Mouse (Mus musculus) MEL (cell line): ENCODE measurements at regions not wholly inside any gene's neighbourhood (a gene's known extent, or its start where the extent isn't known, plus 50 kb on each side); places are given as distances from the start of the nearest gene placed in this dataset.

ENCODE experiments used
- DNase-seq: peaks from one replicate; pipeline ENCODE4 v3.0.0; 2011; ENCODE audit warnings: low read depth, low spot score
- H3K27ac ChIP-seq: 2 replicates; pipeline ENCODE4 v1.5.1; 2012; ENCODE audit warnings: low read depth, mild to moderate bottlenecking, control low read depth, low read length, moderate library complexity; ENCODE audit not compliant: control insufficient read depth
- H3K27me3 ChIP-seq, 2 experiments: fragments of 150-350 bp in 1 of 2; sonication (generic) in 1 of 2; 2 replicates each; pipeline ENCODE4 v1.6.1; 2012; ENCODE audit warnings: low read length in 2 of 2, mild to moderate bottlenecking in 2 of 2, improper control_type of control experiment in 1 of 2, moderate library complexity in 1 of 2; ENCODE audit not compliant: insufficient read depth in 2 of 2, control insufficient read depth in 1 of 2
- H3K36me3 ChIP-seq, 2 experiments: 2 replicates each; pipeline ENCODE4 v1.6.1; 2012 to 2014; ENCODE audit warnings: low read length in 2 of 2, improper control_type of control experiment in 1 of 2, inconsistent platforms in 1 of 2, mild to moderate bottlenecking in 1 of 2; ENCODE audit not compliant: insufficient read depth in 2 of 2, control insufficient read depth in 1 of 2
- H3K4me1 ChIP-seq, 2 experiments: fragments of 150-350 bp in 1 of 2; sonication (generic) in 1 of 2; 2 replicates each; pipeline ENCODE4 v1.6.1; 2012; ENCODE audit warnings: low read length in 2 of 2, improper control_type of control experiment in 1 of 2, mild to moderate bottlenecking in 1 of 2; ENCODE audit not compliant: insufficient read depth in 2 of 2, control insufficient read depth in 1 of 2
- H3K4me3 ChIP-seq, 2 experiments: fragments of 150-350 bp in 1 of 2; sonication (generic) in 1 of 2; 2 replicates each; pipeline ENCODE4 v1.5.1; 2012; ENCODE audit warnings: low read depth in 2 of 2, low read length in 2 of 2, mild to moderate bottlenecking in 2 of 2, moderate library complexity in 2 of 2, control low read depth in 1 of 2, improper control_type of control experiment in 1 of 2; ENCODE audit not compliant: control insufficient read depth in 1 of 2, insufficient read depth in 1 of 2
- H3K79me2 ChIP-seq: 2 replicates; pipeline ENCODE4 v1.6.1; 2012; ENCODE audit warnings: mild to moderate bottlenecking, low read length, moderate library complexity; ENCODE audit not compliant: control insufficient read depth, poor library complexity, insufficient read depth
- H3K9ac ChIP-seq: 2 replicates; pipeline ENCODE4 v1.6.1; 2012; ENCODE audit warnings: low read depth, mild to moderate bottlenecking, control low read depth, low read length, moderate library complexity; ENCODE audit not compliant: control insufficient read depth, poor library complexity, severe bottlenecking
- H3K9me3 ChIP-seq: fragments of 150-350 bp; sonication (generic); replicated peaks from 2 replicates; pipeline ENCODE4 v1.6.1; 2012; ENCODE audit warnings: mild to moderate bottlenecking, low read length, improper control_type of control experiment, moderate library complexity; ENCODE audit not compliant: insufficient read depth
- BHLHE40 ChIP-seq: IDR thresholded peaks from 2 replicates; pipeline ENCODE4 v1.6.1; 2012; ENCODE audit warnings: low read depth, mild to moderate bottlenecking, inconsistent platforms, low read length, improper control_type of control experiment, borderline replicate concordance
- CTCF ChIP-seq, 3 experiments: IDR thresholded peaks in 2 of 3; conservative IDR thresholded peaks in 1 of 3; 2 replicates each; pipeline ENCODE4 v1.5.1; 2011 to 2012; ENCODE audit warnings: low read length in 3 of 3, low read depth in 2 of 3, mild to moderate bottlenecking in 2 of 3, improper control_type of control experiment in 1 of 3, inconsistent platforms in 1 of 3, mixed read lengths in 1 of 3, moderate library complexity in 1 of 3; ENCODE audit not compliant: control insufficient read depth in 1 of 3, insufficient read depth in 1 of 3, poor library complexity in 1 of 3, severe bottlenecking in 1 of 3
- E2F4 ChIP-seq: IDR thresholded peaks from 2 replicates; pipeline ENCODE4 v1.6.1; 2011; ENCODE audit warnings: low read depth, low read length, improper control_type of control experiment, borderline replicate concordance
- ELF1 ChIP-seq: IDR thresholded peaks from 2 replicates; pipeline ENCODE4 v1.6.1; 2014; ENCODE audit warnings: low read depth, mild to moderate bottlenecking, inconsistent platforms, low read length, improper control_type of control experiment, moderate library complexity
- GABPA ChIP-seq: IDR thresholded peaks from 2 replicates; pipeline ENCODE4 v1.6.1; 2012; ENCODE audit warnings: low read depth, mild to moderate bottlenecking, inconsistent platforms, low read length, improper control_type of control experiment, moderate library complexity
- JUND ChIP-seq: IDR thresholded peaks from 2 replicates; pipeline ENCODE4 v1.6.1; 2011; ENCODE audit warnings: low read depth, mild to moderate bottlenecking, improper control_type of control experiment, low read length
- KAT2A ChIP-seq: conservative IDR thresholded peaks from 2 replicates; pipeline ENCODE4 v1.6.1; 2012; ENCODE audit warnings: low read depth, low read length, improper control_type of control experiment, inconsistent platforms
- MAFK ChIP-seq: IDR thresholded peaks from 2 replicates; pipeline ENCODE4 v1.6.1; 2011; ENCODE audit warnings: low read depth, mild to moderate bottlenecking, low read length, improper control_type of control experiment, borderline replicate concordance
- MAZ ChIP-seq: IDR thresholded peaks from 2 replicates; pipeline ENCODE4 v1.6.1; 2012; ENCODE audit warnings: low read depth, mild to moderate bottlenecking, inconsistent platforms, low read length, improper control_type of control experiment
- MXI1 ChIP-seq: IDR thresholded peaks from 2 replicates; pipeline ENCODE4 v1.6.1; 2011; ENCODE audit warnings: mild to moderate bottlenecking, low read depth, low read length, improper control_type of control experiment
- MYB ChIP-seq: IDR thresholded peaks from 2 replicates; pipeline ENCODE4 v1.6.1; 2011; ENCODE audit warnings: mild to moderate bottlenecking, low read depth, low read length, improper control_type of control experiment
- POLR2A ChIP-seq, 2 experiments: IDR thresholded peaks; 2 replicates each; pipeline ENCODE4 v1.6.1; 2011 to 2012; ENCODE audit warnings: low read length in 2 of 2, mild to moderate bottlenecking in 2 of 2, control low read depth in 1 of 2, improper control_type of control experiment in 1 of 2, low read depth in 1 of 2, moderate library complexity in 1 of 2; ENCODE audit not compliant: control insufficient read depth in 1 of 2, insufficient read depth in 1 of 2, poor library complexity in 1 of 2
- SMC3 ChIP-seq: IDR thresholded peaks from 2 replicates; pipeline ENCODE4 v1.6.1; 2011; ENCODE audit warnings: low read depth, low read length, improper control_type of control experiment
- USF2 ChIP-seq, 2 experiments: IDR thresholded peaks; 2 replicates each; pipeline ENCODE4 v1.6.1; 2011 to 2012; ENCODE audit warnings: improper control_type of control experiment in 2 of 2, low read length in 2 of 2, borderline replicate concordance in 1 of 2, inconsistent platforms in 1 of 2, low read depth in 1 of 2, mild to moderate bottlenecking in 1 of 2; ENCODE audit not compliant: insufficient read depth in 1 of 2
- ZC3H11A ChIP-seq: IDR thresholded peaks from 2 replicates; pipeline ENCODE4 v1.6.1; 2012; ENCODE audit warnings: low read depth, mild to moderate bottlenecking, inconsistent platforms, low read length, improper control_type of control experiment
- ZKSCAN1 ChIP-seq: IDR thresholded peaks from 2 replicates; pipeline ENCODE4 v1.6.1; 2012; ENCODE audit warnings: low read depth, mild to moderate bottlenecking, inconsistent platforms, low read length, improper control_type of control experiment, moderate library complexity
- ZNF384 ChIP-seq: IDR thresholded peaks from 2 replicates; pipeline ENCODE4 v1.6.1; 2012; ENCODE audit warnings: low read depth, mild to moderate bottlenecking, inconsistent platforms, low read length, improper control_type of control experiment

- no peak overlapping the region for H3K4me3 ChIP-seq
- no peaks in the 10 kb centered on the region for H3K79me2 ChIP-seq
- no peak overlapping the region for H3K27ac ChIP-seq
- no peaks in the 10 kb centered on the region for H3K9me3 ChIP-seq
- TF ChIP-seq SMC3 (no peak), POLR2A (IDR thresholded peaks at IDR 0.05; ENCODE audit: control insufficient read depth in 1 of 2, insufficient read depth in 1 of 2, low read depth in 1 of 2, low read length in 2 of 2, poor library complexity in 1 of 2) (no peak), USF2 (IDR thresholded peaks at IDR 0.05; ENCODE audit: borderline replicate concordance in 1 of 2, insufficient read depth in 1 of 2, low read depth in 1 of 2, low read length in 2 of 2) (no peak), ZNF384 (no peak)
- no peaks in the 10 kb centered on the region for H3K36me3 ChIP-seq
- H3K4me1 ChIP-seq, result no peaks in the 10 kb centered on the region
- DNase-seq, result no peak
- no peak overlapping the region for H3K9ac ChIP-seq
- no peaks in the 10 kb centered on the region for H3K27me3 ChIP-seq
These were observed 106.6 kb upstream of the Sfswap start for GRCm38 (mm10) chr5:129394416-129394815.

- DNase-seq, result no peak
- Histone ChIP-seq H3K9me3 (no peaks in the 10 kb centered on the region), H3K79me2 (no peaks in the 10 kb centered on the region), H3K9ac (no peak overlapping the region)
- no peak for TF ChIP-seq ZC3H11A
- no peak for TF ChIP-seq POLR2A (IDR thresholded peaks at IDR 0.05; ENCODE audit: control insufficient read depth in 1 of 2, insufficient read depth in 1 of 2, low read depth in 1 of 2, low read length in 2 of 2, poor library complexity in 1 of 2)
- TF ChIP-seq E2F4, result no peak
- no peak for TF ChIP-seq KAT2A
- TF ChIP-seq MYB, result no peak
- no peak for TF ChIP-seq CTCF (IDR thresholded peaks at IDR 0.05 in 2 of 3, conservative IDR thresholded peaks at IDR 0.05 in 1 of 3; ENCODE audit: control insufficient read depth in 1 of 3, insufficient read depth in 1 of 3, low read depth in 2 of 3, low read length in 3 of 3, poor library complexity in 1 of 3, severe bottlenecking in 1 of 3)
- no peak for TF ChIP-seq GABPA
- TF ChIP-seq ELF1, result no peak
- TF ChIP-seq SMC3, result no peak
- TF ChIP-seq USF2 (IDR thresholded peaks at IDR 0.05; ENCODE audit: borderline replicate concordance in 1 of 2, insufficient read depth in 1 of 2, low read depth in 1 of 2, low read length in 2 of 2), result no peak
- TF ChIP-seq ZKSCAN1, result no peak
- no peak for TF ChIP-seq BHLHE40
- no peak for TF ChIP-seq MXI1
- TF ChIP-seq MAFK, result no peak
- no peak for TF ChIP-seq MAZ
- TF ChIP-seq JUND, result no peak
- TF ChIP-seq, all 39 proteins: peak for 0
- no peak overlapping the region for H3K4me3 ChIP-seq
- no peaks in the 10 kb centered on the region for H3K27me3 ChIP-seq
- H3K36me3 ChIP-seq, result no peaks in the 10 kb centered on the region
- H3K27ac ChIP-seq, result no peak overlapping the region
- no peaks in the 10 kb centered on the region for H3K4me1 ChIP-seq
These were observed 103.7 kb upstream of the Sfswap start for GRCm38 (mm10) chr5:129397311-129397710.
